Mouse (Mus musculus) right cerebral cortex, adult 2 months (tissue): ENCODE measurements around the gene Olfr309.
"Not testable (repeated sequence)": the region's sequence is repeated elsewhere in the genome, so short reads cannot be mapped to it uniquely, and the experiment has no call there.

Experiments used
- DNase-seq, 2 experiments: peaks; one replicate each; pipeline ENCODE4 v3.0.0; 2021 to 2022; ENCODE audit warnings: low spot score in 2 of 2

Olfr309 gene

DNA sequence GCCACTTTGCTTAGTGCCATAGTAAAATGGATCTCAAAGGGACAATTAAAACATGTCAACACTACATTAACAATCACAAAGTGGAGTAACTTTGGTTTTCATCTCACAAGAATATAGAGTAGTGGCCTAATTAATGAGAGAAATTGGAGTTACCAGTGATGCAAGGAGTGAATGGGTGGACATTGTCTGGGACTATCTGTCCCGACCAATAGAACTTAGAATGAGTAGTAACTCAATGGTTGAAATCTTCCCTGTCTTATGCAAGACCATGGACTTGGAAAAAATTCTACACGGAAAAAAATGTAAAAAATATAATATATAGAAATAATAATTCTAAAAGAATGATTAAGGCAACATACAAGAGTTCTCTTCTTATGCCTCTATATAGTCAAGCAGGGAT lies at the start of gene Olfr309:
Olfr309 (minus strand) TSS at position 101 of the 400 bp plus-strand sequence.
- DNase-seq, result no peak

DNA sequence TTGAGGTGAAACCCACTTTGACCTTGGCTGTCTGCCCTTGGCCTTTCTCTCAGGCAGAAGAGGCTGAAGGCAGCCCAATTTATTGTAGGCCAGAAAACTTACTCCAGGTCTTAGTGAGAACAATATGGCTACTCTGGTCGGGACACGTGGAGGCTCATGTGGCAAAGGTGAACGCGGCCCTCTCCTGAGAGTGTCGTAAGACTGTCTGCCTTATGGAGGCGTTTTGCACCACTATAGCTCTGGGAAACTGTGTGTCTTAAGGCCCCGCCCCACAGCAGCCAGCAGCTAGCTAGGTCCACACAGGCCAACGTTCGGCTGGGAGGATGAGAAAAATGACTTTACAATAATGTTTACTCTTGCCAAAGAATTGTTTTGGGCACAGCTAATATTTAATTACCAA lies 32.8 kb upstream of the Olfr309 start:
- DNase-seq, result not testable (repeated sequence)

- no peak for DNase-seq
Observed at GRCm38 (mm10) chr7:86344253-86344652, 30.7 kb upstream of the Olfr309 start.

- DNase-seq, result no peak
Observed at GRCm38 (mm10) chr7:86342881-86343565, 29.5 kb upstream of the Olfr309 start.

GRCm38 (mm10) chr7:86337486-86337885 lies 24.0 kb upstream of the Olfr309 start, which contains the start of gene Olfr307:
Gene Olfr307 (minus strand): TSS chr7:86337586.
- DNase-seq, result no peak

DNA sequence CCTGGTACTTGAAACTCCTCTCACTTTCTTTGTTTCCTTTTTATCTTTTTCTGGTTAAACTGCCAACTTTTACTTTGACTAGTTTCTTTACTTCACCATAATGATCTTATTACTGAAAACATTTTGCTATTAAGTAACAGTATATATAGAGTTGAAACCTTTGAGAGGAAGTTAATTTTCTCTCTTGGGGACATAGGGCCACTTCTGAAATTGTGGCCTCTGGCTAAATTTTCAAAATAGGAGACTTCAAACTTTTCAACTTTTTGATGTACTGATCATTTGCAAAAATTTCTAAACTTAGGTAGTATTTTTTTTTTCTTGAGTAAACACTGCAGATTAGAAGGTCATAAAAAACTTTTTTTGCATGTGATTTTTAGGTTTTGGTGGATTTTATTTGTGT lies 12.0 kb upstream of the Olfr309 start, which contains the start of gene Olfr308:
Olfr308 (minus strand) TSS at position 101 of the 400 bp plus-strand sequence.
- no peak for DNase-seq

GRCm38 (mm10) chr7:86321323-86321722 lies 7.8 kb upstream of the Olfr309 start:
- DNase-seq, result no peak

GRCm38 (mm10) chr7:86277072-86277471 lies 36.4 kb downstream of the Olfr309 start, which contains the start of gene Olfr310:
Gene Olfr310 (minus strand): TSS chr7:86277172.
- no peak for DNase-seq
